Mouse (Mus musculus) left cerebral cortex, postnatal 10 days (tissue): ENCODE measurements around the gene Trp53bp2. TPM values are rescaled to one million over a fixed set of nuclear protein-coding genes. Genes with fewer than 3 reads are reported as not detected.

Experiments
- DNase-seq, 2 experiments: peaks; one replicate each; pipeline ENCODE4 v3.0.0; 2021 to 2022; ENCODE audit warnings: low spot score in 2 of 2, mixed read lengths in 1 of 2; ENCODE audit errors: extremely low spot score in 1 of 2
- intact Hi-C: fragments of 180-260 bp; cut with DNase I; formaldehyde crosslinking; loops from one replicate; pipeline ENCODE4 v1.15.1; 2025
- total RNA-seq, 2 experiments: library from RNA; stranded (reverse); gene quantifications; 2 replicates each; pipeline ENCODE4 v1.2.3; 2021

The Trp53bp2 gene
- total RNA-seq, 2 experiments from 2014 or later, result 15.6 to 20.3 TPM

DNA sequence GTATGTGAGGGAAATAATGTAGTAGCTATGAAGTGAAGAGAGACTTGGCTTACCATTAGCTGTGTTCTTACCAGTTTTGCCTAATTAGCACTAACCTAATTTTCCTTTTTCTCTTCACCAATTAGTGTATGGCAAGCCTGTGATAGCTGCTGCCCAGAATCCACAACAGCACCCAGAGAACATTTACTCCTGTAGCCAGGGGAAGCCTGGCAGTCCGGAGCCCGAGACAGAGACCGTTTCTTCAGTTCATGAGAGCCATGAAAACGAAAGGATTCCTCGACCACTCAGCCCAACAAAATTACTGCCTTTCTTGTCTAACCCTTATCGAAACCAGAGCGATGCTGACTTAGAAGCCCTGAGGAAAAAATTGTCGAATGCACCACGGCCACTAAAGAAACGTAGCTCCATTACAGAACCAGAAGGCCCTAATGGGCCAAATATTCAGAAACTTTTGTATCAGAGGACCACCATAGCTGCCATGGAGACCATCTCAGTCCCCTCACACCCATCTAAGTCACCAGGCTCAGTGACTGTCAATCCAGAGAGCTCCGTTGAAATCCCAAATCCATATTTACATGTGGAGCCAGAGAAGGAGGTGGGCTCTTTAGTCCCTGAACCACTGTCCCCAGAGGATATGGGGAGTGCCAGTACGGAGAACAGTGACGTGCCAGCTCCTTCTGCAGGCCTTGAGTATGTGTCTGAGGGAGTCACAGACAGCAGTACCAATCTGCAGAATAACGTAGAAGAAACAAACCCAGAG, 39.5 kb downstream of the Trp53bp2 start:
- DNase-seq, result no peak
- intact Hi-C loops, result no loop called here

DNA sequence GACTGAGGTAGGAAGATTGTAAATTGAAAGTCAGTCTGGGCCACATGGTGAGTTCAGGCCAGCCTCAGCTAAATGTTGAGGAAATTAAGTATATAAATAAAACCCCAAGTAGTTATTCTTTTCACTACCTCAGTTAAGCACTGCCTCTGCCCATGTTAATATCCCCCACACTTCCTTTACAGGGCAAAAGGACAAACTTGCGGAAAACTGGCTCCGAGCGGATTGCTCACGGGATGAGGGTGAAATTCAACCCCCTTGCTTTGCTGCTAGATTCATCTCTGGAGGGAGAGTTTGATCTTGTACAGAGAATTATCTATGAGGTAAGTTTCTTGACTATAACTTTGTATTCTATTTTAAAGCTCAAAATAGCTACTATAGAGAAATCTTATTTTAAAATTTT, 43.5 kb downstream of the Trp53bp2 start:
- no peak for DNase-seq
- intact Hi-C loops, result loop anchor here (5.0 kb wide), 1 partner anchor 35 kb away; no protein-coding TSS in a partner anchor

DNA sequence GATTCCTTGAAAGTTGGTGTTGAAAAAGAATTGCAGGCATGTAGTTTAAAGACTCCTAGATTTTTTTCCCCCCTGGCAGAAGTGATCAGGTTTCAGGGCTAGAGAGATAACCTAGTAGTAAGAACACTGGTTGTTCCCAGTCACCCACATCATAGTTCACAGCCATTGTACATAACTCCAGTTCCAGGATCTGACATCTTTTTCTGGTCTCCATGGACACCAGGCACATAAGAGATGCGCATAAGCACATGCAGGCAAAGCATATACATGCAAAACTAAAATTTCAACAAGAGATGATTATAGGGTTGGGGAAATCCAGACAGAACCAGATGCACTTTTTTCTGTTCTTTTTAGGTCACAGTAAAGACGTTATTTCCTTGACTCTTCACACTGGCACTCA, 46.1 kb downstream of the Trp53bp2 start:
- no peak for DNase-seq
- intact Hi-C loops, result no loop called here

DNA sequence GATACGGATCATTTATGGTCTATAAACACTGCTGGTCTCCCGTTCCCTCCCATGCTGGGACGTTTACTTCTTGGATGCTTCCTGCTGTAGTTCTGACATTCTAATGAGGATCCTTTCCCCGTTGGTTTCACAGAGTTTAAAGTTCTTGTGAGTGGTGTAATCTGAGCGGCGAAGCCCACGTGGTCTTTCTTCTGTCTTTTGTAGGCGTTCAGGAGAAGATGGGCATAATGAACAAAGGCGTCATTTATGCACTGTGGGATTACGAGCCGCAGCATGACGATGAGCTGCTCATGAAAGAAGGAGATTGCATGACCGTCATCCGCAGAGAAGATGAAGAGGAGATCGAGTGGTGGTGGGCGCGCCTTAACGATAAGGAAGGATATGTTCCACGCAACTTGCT, 49.6 kb downstream of the Trp53bp2 start:
- intact Hi-C loops, result no loop called here
- no peak for DNase-seq

DNA sequence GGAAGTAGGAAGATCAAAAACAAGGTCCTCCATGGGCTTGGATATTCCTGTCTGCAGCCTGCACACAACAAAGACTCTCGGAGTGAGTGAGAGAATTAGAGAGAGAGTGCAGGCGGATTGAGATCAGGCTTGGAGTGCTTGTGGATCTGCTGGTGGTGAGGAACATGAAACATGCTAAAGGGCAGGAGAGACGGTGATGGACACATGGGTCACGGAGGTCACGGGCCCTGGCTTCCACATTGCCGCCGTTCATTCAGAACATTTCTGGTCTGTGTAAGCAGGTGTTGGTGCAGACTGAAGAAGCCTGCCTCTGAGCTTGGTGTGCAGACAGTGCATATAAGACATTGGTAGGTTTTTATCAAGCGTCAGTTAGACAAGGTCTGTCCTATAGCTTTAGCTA, 50.5 kb downstream of the Trp53bp2 start:
- no peak for DNase-seq
- intact Hi-C loops, result no loop called here

DNA sequence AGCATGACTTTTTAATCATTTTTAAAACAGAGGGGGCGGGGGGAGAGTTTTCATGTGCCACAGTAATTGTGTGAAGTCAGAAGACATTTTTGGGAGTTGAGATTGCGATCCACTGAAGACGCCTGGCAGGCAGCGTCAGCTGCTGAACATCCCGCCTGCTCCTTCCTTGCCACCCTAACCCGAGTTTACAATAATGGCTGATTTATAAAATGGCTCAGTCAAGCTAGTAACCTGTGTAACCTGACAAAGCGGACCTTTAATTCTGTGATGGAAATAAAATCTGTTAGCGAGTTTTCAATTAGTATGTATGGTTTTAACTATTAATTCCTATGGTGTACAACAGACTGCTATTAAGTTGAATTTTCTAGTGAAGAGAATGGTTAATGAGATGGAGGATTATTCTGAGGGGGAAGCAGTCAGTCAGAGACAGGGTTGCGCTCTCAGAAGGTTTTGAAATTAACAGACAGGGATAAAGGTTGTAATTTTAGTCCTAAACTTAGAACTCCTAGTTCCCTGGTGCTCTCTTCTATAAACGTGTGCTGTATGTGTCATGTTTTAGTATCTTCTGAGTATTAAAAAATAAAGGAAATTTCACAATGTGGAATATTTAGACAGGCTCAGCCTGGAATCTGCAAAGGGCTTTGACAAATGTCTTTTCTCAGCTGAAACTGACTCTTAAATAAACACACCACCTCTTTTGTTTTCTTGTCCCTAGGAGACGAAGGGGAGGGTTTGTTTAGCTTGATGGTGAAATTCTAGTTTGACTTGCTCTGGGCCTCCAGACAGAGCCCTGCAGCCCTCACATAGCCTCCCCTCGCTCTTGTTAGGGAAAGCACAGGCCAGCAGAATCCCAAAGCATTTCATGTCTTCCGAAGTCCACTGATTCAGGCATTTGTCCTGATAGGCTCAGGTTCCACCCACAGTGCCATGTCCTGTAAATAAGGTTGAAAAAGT, 51.6 kb downstream of the Trp53bp2 start:
- intact Hi-C loops, result no loop called here

DNA sequence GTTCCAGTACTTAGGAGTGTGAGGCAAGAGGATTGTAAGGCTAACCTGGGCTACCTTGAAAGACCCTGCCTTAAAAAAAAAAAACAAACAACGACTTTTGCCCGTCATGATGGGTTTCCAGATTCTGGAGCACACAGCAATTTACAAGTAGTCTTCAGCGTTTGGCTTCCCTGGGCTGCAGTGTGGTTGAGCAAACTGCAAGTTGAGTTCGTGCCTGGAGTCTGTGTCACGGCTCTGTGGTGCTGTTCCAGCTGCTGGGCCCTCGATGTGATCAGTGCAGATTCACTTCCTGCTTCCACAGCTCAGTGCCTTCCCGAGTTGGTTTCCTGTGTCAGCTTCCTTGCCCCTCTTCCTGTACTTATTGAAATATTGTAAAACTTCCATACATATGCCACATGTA, 52.3 kb downstream of the Trp53bp2 start:
- intact Hi-C loops, result no loop called here
- peak in 1 of 2 experiments; percentile 22 for DNase-seq

More for the DNA sequence above, 51.6 kb downstream of the Trp53bp2 start:
- no peak for DNase-seq

DNA sequence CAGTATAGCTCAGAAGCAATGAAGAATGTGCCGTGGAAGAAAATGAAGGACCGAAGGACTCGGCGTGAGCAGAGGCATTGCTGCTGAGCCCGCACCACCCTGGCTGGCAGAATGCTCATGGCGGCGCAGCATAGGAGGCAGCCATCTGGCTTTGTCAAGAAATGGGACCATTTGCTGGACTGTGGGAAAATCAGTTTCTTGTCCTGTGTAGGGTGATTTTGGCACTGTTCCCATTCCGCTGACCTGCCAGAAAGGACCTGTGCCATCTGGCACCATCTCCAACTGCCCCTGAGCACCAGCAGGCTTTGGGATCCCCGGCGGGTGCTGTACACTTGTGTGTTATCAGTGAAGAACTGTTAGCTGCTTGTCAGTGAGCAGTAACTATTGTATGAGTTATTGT, 52.8 kb downstream of the Trp53bp2 start:
- DNase-seq, result peak; percentile 29 to 46
- intact Hi-C loops, result no loop called here

DNA sequence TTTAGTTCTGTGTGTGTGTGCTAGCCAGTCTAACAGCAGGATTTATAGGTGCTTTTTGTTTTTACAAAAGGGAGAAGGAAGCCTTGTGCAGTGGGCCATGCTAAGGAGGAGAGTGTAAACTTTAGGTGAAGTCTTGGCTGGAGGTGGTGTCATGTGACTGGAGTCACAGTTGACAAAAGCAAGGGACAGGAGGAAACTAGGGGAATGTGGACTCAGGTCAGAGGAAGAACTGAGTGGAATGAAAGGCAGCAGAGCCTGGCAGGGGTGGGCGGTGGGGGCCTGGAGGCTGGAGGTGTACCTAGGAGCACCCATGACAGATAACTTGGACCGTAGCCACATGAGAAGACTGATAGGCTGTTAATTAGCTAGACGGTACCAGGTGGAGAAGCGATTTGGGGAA, 56.3 kb downstream of the Trp53bp2 start:
- peak in 1 of 2 experiments; percentile 13 for DNase-seq
- intact Hi-C loops, result no loop called here

DNA sequence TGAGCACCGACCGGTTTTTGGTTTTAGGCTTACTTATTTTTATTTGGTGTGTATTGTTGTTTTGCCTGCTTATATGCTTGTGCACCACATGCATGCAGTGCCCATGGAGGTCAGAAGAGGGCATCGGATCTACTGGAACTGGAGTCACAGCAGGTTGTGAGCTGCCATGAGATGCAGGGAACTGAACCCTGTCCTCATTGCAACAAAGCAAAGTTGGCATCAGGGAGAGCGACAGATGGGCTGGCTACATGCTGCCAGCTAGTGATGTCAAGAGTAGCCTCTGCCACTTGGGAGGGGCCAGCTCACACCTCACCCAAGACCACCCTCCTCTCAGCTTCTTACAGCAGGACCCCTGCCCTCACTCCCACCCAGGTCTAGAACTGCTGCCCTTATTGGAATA, 57.0 kb downstream of the Trp53bp2 start:
- intact Hi-C loops, result no loop called here
- DNase-seq, result peak in 1 of 2 experiments; percentile 16

DNA sequence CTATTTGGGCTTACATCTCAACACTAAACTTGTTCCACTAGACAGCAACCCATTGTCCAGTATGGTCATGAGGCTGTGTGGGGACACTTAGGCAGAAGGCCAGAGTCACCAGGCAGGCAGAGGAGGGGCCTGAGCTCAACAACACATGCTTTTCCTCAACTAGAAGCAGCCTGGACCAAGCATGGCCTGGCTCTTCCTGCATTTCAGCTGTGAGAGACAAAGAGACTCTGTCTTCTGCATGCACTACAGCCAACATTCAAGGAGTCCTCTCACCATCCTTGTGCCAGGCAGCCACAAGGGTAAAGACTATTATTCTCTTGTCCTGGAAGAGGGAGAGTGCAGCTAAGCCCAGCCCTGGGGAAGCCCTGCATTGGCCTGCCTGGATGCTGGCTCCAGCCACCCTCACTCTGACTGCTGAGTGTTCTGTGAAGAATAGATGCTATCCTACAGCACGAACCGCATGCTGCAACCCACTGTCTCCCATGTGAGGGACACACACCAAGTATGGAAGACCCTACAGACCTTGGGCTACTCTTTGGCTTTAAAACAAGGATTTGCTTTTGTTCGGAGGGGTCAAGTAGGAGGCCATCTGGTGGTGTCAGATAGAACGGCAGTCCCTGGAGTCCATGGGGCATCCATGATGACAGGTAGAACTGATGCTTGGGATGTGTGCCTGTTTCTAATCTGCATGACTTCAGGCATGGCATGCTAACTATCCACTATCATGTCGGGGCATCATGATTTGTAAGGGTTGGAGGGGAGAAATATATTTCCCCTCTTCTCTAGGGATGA, 66.2 kb downstream of the Trp53bp2 start:
- intact Hi-C loops, result no loop called here
- peak; percentile 30 to 32 for DNase-seq

DNA sequence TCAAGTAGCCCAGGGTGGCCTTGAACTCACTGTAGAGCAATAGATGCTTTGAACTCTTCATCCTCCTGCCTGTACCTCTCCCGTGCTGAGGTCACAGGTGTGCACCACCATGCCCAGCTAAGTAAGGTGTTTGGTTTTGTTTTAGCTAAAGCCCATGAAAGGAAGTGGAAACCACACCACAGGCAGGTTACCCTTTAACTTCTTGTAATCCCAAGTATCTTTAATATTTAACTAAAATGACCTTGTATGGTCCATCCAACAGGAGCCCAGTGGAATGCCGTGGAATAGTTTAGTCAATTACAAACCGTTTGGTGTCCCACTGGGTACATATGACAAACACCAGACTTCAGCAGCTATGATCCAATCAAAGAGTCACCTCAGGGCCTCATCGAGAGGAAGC, 70.0 kb downstream of the Trp53bp2 start:
- intact Hi-C loops, result no loop called here

DNA sequence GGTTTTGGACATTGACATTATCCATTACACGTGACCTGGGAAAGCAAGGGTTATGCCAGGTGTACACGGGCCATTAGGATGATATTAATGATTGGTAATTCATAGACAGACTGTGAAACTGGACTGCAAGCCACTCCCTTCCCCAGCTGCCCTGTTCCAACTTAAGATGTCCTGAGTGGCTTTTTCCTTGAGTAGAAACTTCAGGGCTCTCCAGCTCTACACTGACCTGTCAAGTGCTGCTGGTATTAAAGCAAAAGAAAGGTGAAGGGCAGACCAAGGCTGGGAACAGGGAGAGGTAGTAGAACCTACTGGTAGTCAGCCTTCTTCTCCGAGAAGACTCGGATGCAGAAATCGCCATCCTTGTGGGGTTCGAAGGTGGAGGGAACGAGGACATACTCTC, 72.2 kb downstream of the Trp53bp2 start:
- no peak for DNase-seq
- intact Hi-C loops, result no loop called here

More for the DNA sequence above, 70.0 kb downstream of the Trp53bp2 start:
- no peak for DNase-seq

DNA sequence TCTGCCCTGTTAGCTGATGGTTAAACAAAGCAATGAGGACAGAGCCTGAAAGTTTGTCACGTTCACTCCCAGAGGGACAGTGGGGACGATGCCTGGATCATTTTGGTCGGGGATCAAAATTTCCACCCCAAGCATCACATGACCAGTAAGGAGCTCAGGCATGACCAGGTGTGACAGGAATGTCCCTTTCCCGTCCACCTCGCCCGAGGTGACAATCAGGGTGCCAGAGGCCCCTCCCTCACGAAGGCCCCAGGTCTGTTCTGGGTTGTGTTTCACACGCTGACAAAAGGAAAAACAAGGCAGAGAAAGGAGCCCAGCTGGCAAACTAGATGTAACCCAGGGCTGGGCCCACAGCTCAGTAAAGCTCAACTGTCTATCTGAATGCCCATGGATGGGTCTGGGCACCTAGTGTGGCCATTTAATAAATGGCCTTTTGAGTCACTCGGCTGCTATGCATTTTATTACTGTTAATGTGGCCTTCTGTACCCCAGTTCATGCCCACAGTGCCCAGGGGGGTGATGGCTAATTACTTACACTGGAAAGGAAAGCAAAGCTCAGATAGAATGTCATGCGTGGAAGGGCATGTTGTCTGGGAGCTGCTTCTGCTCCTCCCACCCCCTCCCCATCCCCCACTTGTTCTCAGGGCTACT, 72.8 kb downstream of the Trp53bp2 start:
- no peak for DNase-seq
- intact Hi-C loops, result no loop called here

DNA sequence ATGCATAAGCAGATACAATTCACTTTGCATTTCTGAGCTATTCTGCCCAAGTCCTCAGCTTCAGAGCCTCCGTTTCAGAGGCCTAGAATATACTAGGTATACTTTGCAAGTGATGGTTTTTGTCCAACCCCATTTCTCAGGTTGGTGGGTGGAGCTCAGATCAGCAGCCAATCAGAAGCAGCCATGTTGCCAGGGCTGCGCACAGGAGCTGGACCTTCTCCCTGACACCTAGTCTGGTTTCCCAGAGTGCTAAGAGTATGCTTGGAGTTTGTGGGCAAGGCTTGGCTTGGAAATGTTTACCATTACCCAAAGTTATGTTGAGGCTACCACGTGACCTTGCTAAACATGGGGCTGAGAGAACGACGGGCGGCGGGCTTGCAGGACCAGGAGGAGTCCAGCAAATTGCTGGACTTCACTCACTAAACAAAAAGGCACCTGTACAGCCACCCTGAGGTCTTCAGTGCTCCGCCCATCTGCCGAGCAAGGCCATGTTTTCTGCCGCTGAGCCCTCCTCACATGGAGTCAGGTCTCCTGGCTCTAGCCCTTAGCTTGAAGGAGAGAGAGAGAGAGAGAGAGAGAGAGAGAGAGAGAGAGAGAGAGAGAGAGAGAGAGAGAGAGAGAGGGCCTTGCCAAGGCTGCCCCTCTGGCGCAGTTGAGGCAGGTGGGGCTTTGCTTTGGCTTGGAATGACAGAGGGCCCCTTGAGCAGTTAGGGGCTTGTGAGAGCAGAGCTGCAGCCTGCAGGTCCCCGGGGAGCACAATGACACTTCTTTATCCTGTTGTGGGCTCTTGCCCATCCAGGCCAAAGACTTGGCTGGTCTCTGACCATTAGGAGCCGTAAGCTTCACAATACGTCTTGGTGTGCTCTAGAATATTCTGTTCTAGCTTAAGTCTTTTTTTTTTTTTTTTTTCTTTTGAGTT, 74.3 kb downstream of the Trp53bp2 start:
- DNase-seq, result peak in 1 of 2 experiments; percentile 40
- intact Hi-C loops, result no loop called here

DNA sequence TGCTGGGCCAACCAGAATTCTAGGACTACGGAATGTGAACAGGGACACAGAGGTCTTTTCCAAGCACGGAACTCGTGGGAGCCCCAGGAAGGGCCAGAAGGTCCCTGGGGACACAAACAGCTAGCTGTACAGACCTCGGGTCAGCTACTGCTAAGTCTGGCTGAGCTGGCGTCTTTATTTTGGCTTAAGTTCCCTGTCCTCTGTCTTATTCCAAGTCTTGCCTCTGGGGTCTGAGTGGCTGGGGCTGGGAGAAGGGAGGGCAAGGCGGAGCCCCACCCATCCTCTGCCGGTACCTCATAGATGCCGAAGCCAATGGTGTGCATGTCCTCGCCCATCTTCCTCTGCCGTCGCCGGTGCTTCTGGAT, 74.9 kb downstream of the Trp53bp2 start:
- intact Hi-C loops, result no loop called here
- DNase-seq, result peak; percentile 42 to 70

DNA sequence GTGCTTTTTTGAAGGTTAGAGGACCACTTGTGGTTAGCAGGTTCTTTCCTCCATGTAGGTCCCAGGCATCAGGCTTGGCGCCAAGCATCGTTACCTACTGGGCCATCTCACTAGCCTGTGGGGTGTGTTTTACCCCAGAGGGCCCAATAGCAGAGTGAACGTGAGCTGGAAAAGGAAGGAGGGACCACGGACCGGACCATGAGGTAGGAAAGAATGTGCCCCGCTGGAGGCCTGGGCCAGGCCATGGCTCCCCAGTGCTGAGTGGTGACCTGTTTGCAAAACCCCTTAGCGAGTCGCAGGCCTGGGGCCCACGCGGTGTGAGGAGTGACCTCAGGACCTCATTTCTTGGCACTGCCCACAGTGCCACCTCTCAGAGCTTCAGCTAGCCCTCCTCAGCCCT, 79.5 kb downstream of the Trp53bp2 start:
- no peak for DNase-seq
- intact Hi-C loops, result loop anchor here (2.0 kb wide), 1 partner anchor 50 kb away; no protein-coding TSS in a partner anchor
